Mouse (Mus musculus): ENCODE data around the gene Ankrd61. TPM values are rescaled to one million over a fixed set of nuclear protein-coding genes. Genes with fewer than 3 reads are reported as not detected.

Gene Ankrd61
- 0.21 TPM in 1 of 2 replicates, not detected in the other for total RNA-seq (2021)
- long read RNA-seq, partial matches to known transcripts = 0 of 1 reads
- long read RNA-seq, other reads (novel, unspliced or antisense) = 1 of 1 reads

DNA sequence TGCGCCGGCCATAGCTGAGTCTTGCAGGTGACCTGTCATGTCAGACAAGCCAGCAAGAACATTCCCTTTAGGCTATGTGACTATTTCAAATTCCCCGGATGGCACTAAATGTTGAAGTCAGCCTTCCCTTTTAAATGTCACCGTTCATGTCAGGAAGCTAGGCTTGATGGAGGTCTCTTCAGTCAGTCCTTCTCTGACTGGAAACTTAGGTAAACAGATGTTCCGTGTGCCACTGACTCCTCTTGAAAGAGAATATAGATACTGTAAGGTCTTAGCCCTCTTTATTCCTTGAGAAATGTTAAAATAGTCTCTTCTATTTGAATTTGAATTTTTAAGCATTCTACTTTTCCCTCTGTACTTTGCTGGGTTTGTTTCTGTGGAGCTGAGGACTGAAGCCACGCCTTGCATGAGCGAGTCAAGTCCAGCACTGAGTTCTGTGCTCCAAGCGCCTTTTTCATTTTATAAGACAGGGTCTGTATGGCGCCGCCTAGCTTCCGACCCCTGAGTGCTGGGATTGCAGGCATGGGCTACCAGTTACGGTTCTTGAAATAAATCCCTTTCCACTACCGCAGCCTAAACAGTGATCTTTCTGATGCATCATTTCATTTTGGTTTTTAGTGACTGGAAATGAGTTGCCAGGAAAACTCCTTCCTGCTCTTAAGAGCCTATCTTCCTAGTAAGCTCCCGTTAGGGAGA lies at the start of gene Ankrd61:
TSS of gene Ankrd61 (minus strand) at position 51 of the 696 bp plus-strand sequence.
- DNase-seq = no peak

DNA sequence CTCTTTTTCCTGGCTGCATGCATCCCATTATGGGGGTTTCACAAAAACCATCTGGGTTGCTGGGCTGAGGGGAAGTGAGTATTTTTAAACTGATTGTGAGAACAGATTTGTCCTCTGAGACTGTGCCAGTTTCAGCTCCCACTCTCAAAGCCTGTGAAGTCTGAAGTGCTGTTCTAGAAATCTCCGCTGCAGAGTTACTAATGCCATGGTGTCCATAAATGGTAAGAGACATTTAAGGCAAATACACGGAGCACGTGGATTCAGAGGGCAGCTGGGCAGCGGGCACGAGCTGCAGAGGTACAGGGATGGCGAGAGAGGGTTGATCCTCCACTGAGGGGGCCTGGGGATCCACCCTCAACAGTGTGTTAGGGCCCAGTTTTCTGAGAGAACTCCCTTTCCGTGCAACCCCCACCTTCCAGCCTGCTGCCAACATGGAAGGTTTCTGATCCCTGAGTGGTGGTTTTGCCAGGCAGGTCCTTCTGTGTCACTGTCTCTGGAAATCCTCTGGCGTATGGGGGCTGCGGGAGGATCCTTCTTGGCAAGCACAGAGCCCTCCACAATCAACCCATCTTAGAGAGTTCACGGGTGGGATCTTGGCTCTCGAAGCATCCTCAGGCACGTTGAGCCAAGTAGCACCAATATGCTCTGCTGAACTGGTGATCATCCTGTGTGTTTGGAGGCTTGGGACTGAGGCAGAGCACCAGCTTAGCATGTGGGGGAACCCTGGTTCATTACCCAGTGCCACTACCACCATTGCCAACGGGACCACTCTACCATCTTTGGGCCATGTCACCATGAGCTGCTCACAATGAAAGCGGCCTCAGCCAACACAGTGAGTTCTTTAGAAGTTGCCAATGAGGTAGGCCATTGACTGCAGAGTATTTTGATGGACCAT lies 46.0 kb upstream of the Ankrd61 start:
- DNase-seq = no peak

DNA sequence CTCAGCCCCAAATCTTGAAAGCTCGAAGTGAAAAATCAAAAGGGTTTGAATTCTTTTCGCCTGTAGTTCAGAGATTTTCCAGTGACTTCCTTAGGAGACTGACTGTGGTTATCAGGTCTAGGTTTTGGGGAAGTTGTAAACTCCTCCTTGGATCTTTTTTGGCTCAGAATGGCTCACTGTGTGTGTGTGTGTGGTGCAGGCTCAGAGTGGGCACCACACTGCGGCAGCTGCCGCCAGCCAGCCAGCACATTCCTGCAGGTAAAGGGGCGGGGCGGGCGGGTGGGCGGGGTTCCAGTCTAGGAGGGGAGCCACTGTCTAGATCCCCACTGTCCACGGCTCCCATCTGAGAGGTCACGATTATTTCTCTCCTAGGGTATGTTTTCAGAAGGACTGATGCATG lies 44.1 kb upstream of the Ankrd61 start:
- DNase-seq = no peak

DNA sequence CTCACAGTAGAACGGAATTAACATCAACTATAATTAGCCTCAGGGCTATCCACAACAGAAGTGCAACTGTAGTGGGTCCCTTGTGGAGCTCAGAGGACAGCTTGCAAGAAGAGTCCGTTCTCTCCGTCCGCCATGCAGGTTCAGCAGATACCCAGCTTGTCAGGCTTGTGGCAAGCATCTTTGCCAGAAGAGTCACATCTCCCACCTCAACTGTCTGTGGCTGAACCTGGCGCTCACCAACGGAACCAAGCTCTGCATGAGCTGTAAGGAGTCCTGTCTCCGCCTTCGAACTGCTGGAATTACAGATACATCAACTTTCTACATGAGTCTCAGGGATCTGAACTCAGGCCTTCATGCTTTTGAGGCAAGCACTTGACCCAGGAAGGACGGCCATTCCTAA lies 38.7 kb upstream of the Ankrd61 start:
- DNase-seq = no peak

DNA sequence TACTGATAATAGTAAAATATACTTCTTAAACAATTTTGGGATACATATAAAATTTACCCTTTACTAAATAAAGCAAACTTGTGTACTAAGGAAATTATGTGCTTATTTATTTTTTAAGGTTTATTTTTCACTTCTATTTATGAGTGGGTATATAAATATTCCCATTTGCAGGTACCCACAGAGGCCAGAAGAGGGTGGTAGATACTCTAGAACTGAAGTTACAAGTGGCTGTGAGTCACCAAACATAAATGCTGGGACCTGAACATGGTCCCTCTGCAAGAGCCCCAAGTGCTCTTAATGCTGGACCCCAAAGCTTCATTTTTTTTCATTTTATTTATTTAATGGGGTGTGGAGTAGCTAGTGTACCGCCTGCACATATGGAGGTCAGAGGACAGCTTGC lies 36.4 kb upstream of the Ankrd61 start:
- no peak for DNase-seq

DNA sequence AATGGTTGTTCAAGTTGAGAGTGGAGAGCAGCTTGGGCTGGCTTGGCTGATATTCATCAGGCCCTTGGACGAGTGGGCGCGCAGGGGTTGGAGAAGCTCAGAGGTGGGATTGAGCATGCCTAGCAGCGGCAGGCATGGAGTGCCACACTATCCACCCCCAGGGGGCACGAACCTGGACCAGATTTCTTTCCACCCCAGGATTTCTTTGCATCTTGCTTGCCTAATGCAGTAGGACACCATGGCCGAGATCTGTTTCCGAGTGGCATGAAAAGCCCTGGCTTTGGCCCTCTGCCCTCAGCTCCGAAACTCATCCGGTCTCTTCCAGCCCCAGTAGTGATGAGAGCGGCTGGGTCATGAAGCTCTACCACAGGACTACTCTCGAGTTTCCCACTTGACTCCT lies 35.9 kb upstream of the Ankrd61 start:
- DNase-seq = no peak

DNA sequence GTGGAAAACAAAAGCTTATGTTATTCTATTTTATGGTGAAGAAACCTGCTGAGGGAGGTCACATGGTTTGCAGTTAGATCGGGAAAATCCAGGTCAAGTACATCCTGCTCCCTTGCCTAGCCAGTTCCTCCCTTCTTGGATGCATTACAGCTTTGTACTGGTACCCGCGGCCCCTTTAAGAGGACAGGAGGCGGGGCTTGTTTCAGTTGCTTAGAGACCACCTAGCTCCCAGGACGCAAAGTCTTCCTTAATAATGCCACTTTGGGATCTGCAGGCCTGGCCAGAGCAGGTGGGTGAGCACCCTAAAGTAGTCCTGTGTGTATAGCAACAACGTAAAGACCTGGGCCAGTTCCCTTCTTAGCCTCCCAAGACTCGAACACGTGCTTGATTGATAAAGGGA lies 35.3 kb upstream of the Ankrd61 start, which contains the start of gene Rsph10b:
TSS of gene Rsph10b (plus strand) at position 205 of the 400 bp plus-strand sequence.
- DNase-seq = peak; percentile 20

DNA sequence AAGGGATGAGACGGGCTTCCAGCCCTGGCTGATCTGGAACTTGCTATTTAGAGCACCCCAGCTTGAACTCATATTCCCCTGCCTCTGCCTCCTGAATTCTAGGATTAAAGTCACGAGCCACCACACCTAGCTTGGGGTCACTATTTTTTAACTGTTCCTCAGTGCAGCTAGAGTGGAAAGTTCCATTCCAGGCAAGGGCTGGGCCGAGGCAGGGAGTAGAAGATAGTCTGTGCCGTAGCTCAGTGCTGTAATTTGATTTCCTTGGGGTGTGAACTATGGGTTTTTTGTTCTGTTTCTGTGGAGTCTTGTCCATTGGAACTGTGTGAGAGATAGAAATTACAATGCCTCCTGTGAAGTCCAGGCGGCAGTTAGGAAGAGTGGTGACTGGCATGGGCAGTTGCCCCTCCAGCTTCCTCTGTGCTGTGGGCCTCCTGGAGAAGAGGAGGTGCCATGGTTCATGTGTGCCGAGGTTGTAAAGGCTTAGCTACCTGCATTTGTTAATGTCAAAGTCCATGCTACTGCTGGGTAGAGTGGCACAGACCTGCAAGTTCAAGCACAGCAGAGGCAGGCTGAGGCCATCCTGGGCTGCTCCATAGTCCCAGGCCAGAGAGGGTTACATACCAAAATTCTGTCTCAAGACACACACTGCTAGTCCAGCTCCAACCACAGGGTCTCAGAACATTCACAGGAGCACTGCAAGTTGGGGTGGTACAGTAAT lies 34.5 kb upstream of the Ankrd61 start:
- DNase-seq = no peak

DNA sequence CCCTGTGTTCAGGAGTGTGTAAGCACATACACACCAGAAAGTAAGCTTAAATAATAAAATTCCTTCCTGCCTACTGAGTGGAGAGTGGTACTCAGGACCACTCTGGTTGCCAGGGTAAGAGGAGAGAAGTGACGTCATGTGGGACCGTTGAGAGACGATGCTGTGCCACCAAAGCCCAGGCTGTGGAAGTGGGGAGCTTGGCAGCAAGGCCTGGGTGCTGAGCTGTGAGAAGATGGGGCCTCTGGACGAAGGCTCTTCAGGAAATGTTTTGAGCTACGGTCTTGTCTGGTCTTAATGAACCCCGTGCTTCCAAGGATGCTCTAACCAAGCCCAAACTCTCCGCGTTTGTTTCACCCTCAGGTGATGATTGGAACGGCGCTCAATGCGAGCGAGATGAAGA lies 33.2 kb upstream of the Ankrd61 start:
- no peak for DNase-seq

DNA sequence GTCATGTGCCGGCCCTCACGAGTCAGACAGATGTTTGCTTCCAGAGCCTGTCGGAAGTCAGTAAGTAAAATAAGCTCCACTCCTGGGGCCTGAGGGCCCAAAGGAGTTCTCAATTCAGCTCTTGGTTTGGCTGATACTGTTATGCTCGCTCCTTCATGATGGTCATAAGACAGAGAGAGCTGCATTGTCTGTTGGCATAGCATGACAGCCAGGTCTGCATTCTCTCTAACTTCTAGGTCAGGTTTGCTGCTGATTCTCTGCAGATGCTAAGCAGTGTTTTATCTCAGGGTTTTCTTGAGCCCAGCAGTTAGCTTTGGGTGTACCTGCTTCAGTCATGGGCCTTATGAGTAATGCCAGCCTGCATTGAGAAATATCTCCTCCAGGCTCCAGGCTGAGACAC lies 31.8 kb upstream of the Ankrd61 start:
- DNase-seq = no peak

DNA sequence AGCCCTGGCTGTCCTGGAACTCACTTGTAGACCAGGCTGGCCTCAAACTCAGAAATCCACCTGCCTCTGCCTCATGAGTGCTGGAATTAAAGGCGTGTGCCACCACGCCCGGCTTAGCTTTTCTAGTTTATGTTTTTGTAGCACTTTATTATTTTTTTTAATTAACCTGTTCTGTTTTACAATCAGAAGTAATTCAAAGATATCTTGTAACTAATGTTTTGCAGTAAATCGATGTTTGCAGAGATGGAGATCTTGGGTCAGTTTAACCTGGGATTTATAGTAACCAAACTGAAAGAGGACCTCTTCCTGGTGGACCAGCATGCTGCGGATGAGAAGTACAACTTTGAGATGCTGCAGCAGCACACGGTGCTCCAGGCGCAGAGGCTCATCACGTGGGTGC lies 30.4 kb upstream of the Ankrd61 start, which contains the start of gene Gm42421:
TSS of gene Gm42421 (plus strand) at position 301 of the 400 bp plus-strand sequence.
- DNase-seq = no peak

DNA sequence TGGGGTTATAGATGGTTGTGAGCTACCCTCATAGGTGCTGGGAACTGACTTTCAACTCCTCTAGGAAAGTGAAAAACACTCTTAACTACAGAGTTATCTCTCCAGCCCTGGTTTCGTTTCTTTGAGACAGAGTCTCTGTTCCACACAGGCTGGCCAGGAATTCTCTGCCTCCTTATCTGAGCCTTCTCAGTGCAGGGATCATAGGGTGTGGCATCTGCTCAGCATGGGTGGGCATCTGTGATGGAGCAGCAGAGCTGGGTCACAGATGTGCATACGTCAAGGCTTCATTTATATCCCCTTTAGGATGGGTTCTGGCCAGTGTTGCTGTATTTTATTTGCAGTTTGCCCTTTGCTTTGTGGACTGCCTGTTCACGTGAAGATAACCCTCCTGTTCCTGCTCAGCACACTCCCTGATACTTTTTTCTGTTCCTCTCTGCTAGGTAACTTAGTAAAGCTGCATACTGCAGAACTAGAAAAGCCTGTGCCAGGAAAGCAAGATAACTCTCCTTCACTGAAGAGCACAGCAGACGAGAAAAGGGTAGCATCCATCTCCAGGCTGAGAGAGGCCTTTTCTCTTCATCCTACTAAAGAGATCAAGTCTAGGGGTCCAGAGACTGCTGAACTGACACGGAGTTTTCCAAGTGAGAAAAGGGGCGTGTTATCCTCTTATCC lies 27.4 kb upstream of the Ankrd61 start:
- DNase-seq = no peak

DNA sequence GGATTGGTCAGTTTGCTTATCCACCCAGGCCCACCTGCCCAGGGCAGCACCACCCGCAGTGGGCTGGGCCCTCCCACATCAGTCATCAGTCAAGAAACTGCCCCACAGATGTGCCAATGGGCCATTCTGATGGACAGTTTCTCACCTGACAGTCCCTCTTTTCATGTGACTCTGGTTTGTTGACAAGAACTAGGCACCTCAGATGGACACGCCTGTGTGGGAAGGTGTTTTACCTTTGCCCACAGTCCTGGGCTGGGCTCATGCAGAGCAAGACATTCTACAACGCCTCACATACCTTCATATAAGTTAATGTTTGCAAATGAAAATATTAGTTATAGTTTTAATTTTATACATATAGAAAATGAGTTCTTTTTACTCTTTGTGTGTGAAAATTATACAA lies 20.6 kb upstream of the Ankrd61 start:
- no peak for DNase-seq

DNA sequence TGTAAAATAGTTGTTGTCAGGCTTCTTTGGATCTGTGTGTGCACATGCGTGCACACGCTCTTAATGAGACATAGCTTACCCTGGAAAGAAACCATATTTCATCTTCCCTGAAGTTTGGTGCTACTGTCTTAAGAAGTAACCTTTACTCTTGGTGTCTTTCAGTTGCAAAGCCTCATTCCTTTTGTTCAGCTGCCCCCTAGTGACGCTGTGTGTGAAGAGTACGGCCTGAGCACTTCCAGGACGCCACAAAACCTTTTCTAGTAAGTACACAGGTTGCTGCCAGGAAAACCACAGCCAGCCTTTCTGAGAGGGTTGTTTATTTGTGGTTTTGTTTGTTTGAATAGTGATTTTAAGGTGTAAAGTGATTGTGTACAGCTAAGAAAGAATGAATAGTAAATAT lies 19.9 kb upstream of the Ankrd61 start:
- peak; percentile 54 for DNase-seq

DNA sequence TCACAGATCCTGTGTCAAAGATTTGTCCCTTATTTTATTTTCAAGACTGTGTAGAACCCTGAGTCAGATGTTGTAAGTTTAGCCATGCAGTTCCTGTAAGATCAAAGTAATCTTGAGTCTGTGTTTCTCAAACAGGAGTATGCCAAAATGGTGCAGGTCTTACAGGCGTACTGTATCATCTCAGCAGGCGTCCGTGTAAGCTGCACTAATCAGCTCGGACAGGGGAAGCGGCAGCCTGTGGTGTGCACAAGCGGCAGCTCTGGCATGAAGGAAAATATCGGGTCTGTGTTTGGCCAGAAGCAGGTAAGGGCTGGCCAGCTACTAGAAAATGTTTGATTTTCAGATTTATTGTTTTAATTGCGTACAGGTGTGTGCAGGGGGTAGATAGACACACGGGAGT lies 18.7 kb upstream of the Ankrd61 start:
- DNase-seq = no peak

DNA sequence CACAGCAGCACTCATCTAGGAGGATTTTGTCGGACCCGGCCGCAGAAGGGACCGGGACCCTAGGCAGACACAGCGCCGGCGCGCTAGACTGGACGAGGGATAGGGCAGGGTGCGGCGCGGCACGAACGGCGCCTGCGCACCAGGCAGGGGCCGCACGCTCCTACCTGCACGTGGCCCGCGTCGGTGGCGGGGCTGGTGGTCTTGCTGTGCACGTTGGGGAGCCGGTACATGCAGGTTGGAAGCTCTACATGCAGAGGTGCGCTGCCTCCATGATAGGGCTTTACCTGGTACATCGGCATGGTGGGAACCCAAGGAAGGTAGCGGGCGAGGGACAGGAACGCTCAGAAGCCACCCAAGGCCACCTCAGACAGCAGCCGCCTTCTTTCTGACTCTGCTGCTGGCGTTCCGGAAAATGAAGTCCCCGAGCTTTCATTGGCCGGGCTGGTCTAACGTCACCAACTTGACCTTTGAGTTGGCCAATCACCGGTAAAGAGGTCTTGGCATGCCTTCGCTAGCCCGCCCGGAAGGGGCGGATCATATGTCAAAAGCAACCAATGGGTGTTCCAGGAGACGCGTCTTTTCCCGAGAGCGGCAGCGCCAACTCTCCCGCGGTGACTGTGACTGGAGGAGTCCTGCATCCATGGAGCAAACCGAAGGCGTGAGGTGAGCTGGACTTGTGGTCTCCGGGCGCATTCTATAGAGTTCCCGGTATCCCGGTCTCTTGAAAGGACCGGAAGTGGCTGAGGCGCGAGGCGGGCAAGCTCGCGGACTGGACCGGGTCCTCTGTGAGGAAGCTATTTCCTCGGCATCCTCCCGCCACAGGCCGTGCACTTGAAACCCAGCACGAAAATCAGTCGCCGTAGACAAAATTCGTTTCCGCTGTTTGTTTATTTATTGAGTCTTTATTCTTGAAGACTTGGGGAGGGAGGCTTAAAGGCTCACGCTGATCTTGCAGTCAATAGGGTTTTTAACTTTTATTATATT lies 12.2 kb upstream of the Ankrd61 start, which contains the start of the genes Aimp2 and Pms2:
TSS of gene Aimp2 (minus strand) at position 431 of the 984 bp plus-strand sequence.
TSS of gene Pms2 (plus strand) at position 548 of the 984 bp plus-strand sequence.
- peak; percentile 90 for DNase-seq

DNA sequence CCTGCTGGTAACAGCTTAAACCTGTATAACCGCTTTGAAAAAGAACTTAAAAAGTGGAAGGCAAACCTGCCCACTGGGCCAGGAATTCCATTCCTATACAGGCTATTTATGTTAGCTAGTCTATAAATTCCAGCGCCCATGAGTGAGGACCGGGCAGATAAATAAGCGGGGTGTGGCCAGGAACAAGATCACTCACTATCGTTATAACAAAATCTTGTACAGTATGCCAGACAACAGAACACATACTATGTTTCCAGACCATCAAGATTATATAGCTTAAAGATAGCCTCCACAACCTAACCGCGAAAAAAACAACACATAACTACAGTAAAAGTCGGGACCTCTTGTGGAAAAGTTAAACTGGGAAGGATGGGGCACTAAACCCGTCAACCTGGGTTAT lies 11.4 kb upstream of the Ankrd61 start:
- no peak for DNase-seq

DNA sequence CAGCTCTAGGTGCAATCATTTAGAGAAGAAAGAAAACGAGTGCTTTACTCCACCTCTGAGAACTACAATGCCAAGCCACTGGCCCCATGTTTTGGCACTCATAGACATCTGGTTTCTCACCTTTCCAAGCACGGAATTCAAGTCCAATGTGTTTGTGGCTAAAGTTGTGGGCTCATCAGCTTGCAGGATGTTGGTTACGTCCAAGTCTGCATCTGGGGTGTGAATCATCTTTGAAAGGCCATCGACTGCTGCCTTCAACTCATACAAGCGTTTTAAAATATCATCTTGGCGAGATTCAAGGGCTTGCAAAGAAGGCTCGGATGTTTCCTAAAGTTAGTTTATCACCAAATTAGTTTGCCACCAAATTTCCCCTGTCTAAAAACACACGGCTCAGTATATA lies 8.9 kb upstream of the Ankrd61 start:
- DNase-seq = no peak

DNA sequence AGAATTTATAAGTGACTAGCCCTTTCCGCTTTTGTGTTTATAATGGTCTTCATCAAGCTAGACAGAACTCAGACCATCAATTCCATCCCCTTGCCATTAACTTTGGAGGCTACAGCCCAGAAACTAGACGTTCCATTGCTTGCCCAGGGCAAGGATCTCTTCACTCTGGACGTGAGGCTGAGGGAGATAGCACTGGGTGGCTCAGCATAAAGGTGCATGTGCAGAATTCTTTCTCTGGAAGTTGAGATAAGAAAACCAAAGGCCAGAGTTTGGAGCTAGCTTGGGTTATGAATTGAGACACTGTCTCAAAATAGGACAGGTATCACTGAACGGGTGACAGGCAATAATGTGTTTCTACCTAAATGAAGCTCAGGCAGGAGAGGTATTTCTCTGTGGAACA lies 6.3 kb upstream of the Ankrd61 start:
- DNase-seq = no peak

DNA sequence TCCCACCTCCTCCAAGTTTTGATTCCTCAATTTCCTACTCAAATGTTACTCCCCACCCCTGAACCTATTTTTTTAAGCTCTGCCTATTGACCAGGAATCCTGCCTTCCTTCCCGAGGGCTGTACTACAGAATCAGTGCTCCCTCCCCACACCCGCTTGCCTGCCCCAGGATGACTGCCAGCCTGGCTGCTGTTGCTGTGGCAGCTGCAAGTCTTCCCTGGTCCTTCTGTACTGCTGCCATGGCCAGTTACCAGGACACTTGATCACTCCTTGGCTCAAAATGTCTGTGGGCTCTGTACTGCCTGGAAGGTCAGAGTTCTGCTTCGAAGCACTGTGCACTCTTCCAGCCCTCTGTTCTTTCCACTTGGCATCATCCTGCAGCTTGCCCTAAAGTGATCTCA lies 4.6 kb upstream of the Ankrd61 start:
- DNase-seq = peak; percentile 15

DNA sequence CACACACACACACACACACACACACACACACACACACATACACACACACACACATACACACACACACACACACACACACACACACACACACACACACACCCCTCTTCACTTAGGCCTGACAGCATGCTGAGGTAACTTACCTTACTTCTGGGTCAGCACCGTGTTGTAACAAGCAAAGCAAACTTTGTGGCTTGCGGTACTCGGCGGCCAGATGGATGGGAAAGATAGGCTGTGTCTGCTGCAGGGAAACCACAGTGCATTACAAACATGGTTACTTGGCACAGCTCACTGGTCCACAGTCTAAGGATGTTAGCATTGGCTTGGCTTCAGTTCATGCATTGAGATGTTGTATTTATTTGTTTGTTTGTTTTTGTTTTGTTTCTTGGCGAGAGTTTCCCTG lies 4.1 kb downstream of the Ankrd61 start:
- DNase-seq = no peak
